Mouse (Mus musculus) embryonic facial prominence, embryonic 14.5 days (tissue): ENCODE measurements at regions not wholly inside any gene's neighbourhood (a gene's known extent, or its start where the extent isn't known, plus 50 kb on each side); places are given as distances from the start of the nearest gene placed in this dataset.
"Not testable (repeated sequence)": the region's sequence is repeated elsewhere in the genome, so short reads cannot be mapped to it uniquely, and the experiment has no call there.

ENCODE experiments used
- ATAC-seq: fragments of 200-750 bp; cut with Nextera tagmentation; 2 replicates; pipeline ENCODE4 v1.8.0; 2017; ENCODE audit warnings: low read depth, moderate number of reproducible peaks, moderate TSS enrichment
- DNase-seq: peaks from one replicate; pipeline ENCODE4 v3.0.0-alpha.2; 2015; ENCODE audit warnings: low spot score
- H3K27ac ChIP-seq: fragments of 300-500 bp; sonication (generic); replicated peaks from 2 replicates; pipeline ENCODE4 v1.5.1; 2014; ENCODE audit warnings: low read depth, mild to moderate bottlenecking, low read length, moderate library complexity
- H3K27me3 ChIP-seq: fragments of 300-500 bp; sonication (generic); replicated peaks from 2 replicates; pipeline ENCODE4 v1.6.1; 2014; ENCODE audit warnings: low read length; ENCODE audit not compliant: control insufficient read depth, insufficient read depth
- H3K36me3 ChIP-seq: fragments of 300-500 bp; sonication (generic); 2 replicates; pipeline ENCODE4 v1.6.1; 2014; ENCODE audit warnings: low read length, mixed read lengths; ENCODE audit not compliant: control insufficient read depth, insufficient read depth
- H3K4me1 ChIP-seq: fragments of 300-500 bp; sonication (generic); 2 replicates; pipeline ENCODE4 v1.6.1; 2014; ENCODE audit warnings: antibody characterized with exemption, low read length; ENCODE audit not compliant: control insufficient read depth, insufficient read depth
- H3K4me2 ChIP-seq: fragments of 300-500 bp; sonication (generic); 2 replicates; pipeline ENCODE4 v1.6.1; 2014; ENCODE audit warnings: low read depth, mild to moderate bottlenecking, low read length, moderate library complexity, mixed read lengths
- H3K4me3 ChIP-seq: fragments of 300-500 bp; sonication (generic); 2 replicates; pipeline ENCODE4 v1.5.1; 2014; ENCODE audit warnings: low read depth, mild to moderate bottlenecking, low read length
- H3K9ac ChIP-seq: fragments of 300-500 bp; sonication (generic); 2 replicates; pipeline ENCODE4 v1.6.1; 2014; ENCODE audit warnings: low read depth, mild to moderate bottlenecking, low read length, moderate library complexity, mixed read lengths
- H3K9me3 ChIP-seq: fragments of 300-500 bp; sonication (generic); 2 replicates; pipeline ENCODE4 v1.6.1; 2016; ENCODE audit warnings: low read length; ENCODE audit not compliant: control insufficient read depth
- WGBS: fragments of 180-500 bp; shearing (Covaris S2); extraction: QIAGEN DNeasy Blood & Tissue Kit; methylation state at CpG from one replicate; pipeline ENCODE4 v1.1.7; 2014; 5-methylcytosine and 5-hydroxymethylcytosine counted together

DNA sequence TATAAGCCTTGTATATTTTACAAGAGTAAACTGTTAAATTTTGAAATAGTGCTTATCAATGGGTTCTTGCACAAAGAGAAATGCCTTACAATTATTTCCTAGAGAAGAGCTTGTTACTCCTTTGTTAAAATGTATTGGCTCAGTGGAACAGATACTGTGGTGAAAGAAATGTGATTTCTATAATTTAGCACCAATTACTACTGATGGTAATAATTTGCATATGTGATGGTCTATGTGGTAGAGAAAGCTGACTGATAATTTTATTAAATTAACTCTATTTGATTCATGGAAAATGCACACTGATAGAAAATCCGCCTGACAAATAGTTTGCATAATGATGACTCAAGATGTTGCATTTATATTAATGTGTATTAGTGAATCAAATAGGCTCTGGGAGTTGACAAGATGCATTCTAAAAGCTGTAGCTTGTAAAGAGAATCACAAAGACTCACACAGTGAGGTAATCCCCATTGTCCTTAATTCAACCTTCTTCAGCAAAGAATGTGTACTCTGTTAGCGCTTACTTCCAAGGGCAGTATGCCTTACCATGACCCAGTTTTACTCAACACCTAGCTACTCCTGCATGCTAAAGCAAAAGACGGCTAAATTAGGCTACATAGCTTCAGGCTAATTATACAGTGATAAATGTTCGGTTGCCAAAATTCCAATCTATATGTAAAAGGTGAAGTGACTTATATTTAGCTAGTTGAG is 329.8 kb upstream of the Cenpq start:
- Histone ChIP-seq H3K36me3 (no peaks in the 10 kb centered on the region), H3K4me3 (no peak overlapping the region), H3K4me2 (no peak overlapping the region), H3K4me1 (no peaks in the 10 kb centered on the region), H3K9me3 (no peaks in the 10 kb centered on the region), H3K27me3 (no peaks in the 10 kb centered on the region), H3K9ac (no peak overlapping the region), H3K27ac (no peak overlapping the region)
- WGBS: 44% methylated on average over 4 of the region's 4 CpGs
- no peak for ATAC-seq
- DNase-seq: no peak

DNA sequence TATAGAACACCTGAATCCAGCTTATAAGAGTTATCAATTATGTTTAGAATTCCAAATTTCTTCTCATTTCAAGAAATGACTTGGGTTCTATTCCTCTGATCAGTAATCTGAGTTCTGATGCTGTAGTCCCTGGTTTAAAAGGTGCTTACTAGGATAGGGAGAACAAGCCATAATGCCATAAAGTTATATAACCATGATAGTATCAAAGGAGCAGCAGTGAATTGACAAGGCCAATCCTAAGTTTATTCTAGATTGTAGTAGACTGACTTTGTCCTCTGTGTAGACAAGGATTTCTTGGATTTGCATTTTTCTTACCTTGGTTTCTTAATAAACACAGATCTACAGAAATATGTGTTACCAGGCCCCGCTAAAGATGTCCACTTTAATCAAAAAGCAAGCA is 326.6 kb upstream of the Cenpq start:
- DNase-seq (no peak), ATAC-seq (no peak)
- 83% methylated on average over 1 of the region's 1 CpGs for WGBS
- Histone ChIP-seq H3K4me2 (no peak overlapping the region), H3K9ac (no peak overlapping the region), H3K4me1 (no peaks in the 10 kb centered on the region), H3K36me3 (no peaks in the 10 kb centered on the region), H3K9me3 (no peaks in the 10 kb centered on the region), H3K27ac (no peak overlapping the region), H3K4me3 (no peak overlapping the region), H3K27me3 (no peaks in the 10 kb centered on the region)

- H3K27ac ChIP-seq: no peak overlapping the region
- H3K27me3 ChIP-seq: no peaks in the 10 kb centered on the region
- no peak overlapping the region for H3K4me2 ChIP-seq
- WGBS: 59% methylated on average over 2 of the region's 2 CpGs
- H3K4me3 ChIP-seq: no peak overlapping the region
- H3K36me3 ChIP-seq: no peaks in the 10 kb centered on the region
- no peaks in the 10 kb centered on the region for H3K4me1 ChIP-seq
- ATAC-seq (no peak), DNase-seq (no peak)
- no peaks in the 10 kb centered on the region for H3K9me3 ChIP-seq
- no peak overlapping the region for H3K9ac ChIP-seq
These were observed 313.6 kb upstream of the Cenpq start for GRCm38 (mm10) chr17:41248406-41248805.

DNA sequence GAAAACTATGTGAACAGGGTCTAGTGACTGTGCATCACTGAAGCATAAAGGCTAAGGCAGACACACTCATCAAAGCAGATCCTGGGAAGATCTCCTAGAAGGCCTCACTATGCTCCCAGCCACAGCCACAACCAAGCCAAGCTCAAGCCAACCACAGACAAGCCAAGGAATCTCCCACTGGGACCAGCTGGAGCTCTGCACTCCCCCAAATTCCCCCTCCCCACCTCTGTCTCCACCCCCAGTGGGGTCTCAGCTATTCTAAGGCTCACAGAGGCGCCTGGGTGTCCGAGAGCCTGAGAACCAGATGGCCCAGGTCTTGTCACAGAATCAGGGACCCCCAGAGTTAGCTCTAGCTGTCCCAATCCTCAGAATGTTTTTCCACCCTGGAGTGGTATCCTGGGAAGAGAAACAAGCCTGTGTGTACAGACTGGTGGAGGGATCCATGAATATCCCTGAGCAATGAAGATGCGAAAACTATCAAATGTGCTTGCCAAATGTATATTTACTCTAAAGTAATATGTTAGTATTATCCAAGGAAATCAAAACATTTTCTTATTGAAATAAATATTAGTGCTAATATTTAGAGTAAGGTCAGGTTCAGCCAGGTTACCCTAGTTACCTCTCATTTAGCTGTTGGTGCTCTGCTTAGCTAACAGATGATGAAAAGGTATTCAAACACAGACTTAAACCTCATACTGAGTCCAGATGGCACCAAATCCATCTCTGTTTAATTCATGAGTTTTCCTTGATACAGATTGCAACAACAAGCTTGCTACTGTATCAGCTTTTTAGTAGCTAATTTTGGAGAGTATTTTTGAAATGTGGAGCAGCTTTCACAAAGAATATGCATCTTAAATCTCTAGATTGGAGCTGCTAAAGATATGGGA is 292.5 kb upstream of the Cenpq start:
- H3K36me3 ChIP-seq: no peaks in the 10 kb centered on the region
- no peaks in the 10 kb centered on the region for H3K27me3 ChIP-seq
- H3K9me3 ChIP-seq: no peaks in the 10 kb centered on the region
- H3K4me3 ChIP-seq: no peak overlapping the region
- DNase-seq: no peak
- no peak overlapping the region for H3K27ac ChIP-seq
- 70% methylated on average over 3 of the region's 3 CpGs for WGBS
- no peak overlapping the region for H3K9ac ChIP-seq
- ATAC-seq: no peak
- H3K4me1 ChIP-seq: no peaks in the 10 kb centered on the region
- H3K4me2 ChIP-seq: no peak overlapping the region

- H3K4me1 ChIP-seq: no peaks in the 10 kb centered on the region
- no peak overlapping the region for H3K27ac ChIP-seq
- H3K27me3 ChIP-seq: no peaks in the 10 kb centered on the region
- WGBS: 88% methylated on average over 1 of the region's 1 CpGs
- H3K36me3 ChIP-seq: no peaks in the 10 kb centered on the region
- H3K9me3 ChIP-seq: no peaks in the 10 kb centered on the region
- DNase-seq (no peak), ATAC-seq (no peak)
- H3K9ac ChIP-seq: no peak overlapping the region
- H3K4me2 ChIP-seq: no peak overlapping the region
- H3K4me3 ChIP-seq: no peak overlapping the region
These were observed 282.0 kb upstream of the Cenpq start for GRCm38 (mm10) chr17:41216816-41217215.

DNA sequence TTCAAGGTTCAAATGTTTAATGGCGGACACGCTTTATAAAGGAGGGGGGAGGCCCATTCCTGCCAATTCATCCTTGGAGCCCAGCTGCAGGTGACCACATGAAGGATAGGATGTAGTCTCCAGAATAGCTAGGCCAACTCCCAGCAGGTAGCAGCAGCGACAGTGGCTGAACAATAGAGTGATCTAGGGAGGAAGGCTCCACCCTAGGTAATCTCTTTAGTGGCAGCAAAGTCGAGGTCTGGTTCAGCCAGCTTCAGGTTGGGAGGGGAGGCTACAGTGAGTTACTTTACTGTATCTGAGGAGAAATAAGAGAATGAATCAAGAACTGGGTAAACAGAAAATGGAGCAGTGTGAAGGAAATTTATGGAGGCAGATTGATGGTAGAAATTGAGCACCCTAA is 264.6 kb upstream of the Cenpq start:
- not testable (repeated sequence) for H3K9me3 ChIP-seq, H3K4me2 ChIP-seq, H3K27ac ChIP-seq, H3K27me3 ChIP-seq, H3K36me3 ChIP-seq, H3K9ac ChIP-seq, DNase-seq, ATAC-seq, H3K4me1 ChIP-seq, H3K4me3 ChIP-seq
- 55% methylated on average over 4 of the region's 4 CpGs for WGBS

DNA sequence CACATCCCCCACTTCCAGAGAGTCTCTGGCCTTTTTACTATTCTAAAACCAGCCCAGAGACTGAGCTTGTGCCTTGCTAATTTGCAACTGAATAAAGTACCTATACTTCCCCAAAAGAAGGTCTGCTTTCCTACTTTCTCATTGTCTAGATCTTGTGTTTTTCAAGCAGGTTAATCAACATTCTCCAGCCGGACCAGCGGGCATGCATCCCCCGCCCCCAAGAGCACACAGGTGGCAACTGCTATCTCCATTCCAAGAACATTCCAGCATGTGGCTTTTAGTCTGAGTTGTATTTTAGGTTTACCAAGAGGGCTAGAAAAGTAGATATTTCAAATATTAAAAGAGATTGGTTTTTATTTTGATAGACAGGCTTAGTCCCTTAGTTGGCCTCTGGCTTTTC is 255.5 kb upstream of the Cenpq start:
- not testable (repeated sequence) for DNase-seq, H3K27ac ChIP-seq, H3K9me3 ChIP-seq, H3K36me3 ChIP-seq, H3K4me1 ChIP-seq, ATAC-seq, H3K4me3 ChIP-seq, H3K4me2 ChIP-seq, H3K9ac ChIP-seq, H3K27me3 ChIP-seq
- 75% methylated on average over 3 of the region's 3 CpGs for WGBS

GRCm38 (mm10) chr17:41186691-41187090 is 251.8 kb upstream of the Cenpq start:
- ATAC-seq: not testable (repeated sequence)
- WGBS: 81% methylated on average over 7 of the region's 7 CpGs

More at GRCm38 (mm10) chr17:41186691-41187090, 251.8 kb upstream of the Cenpq start:
- not testable (repeated sequence) for H3K4me1 ChIP-seq, H3K4me3 ChIP-seq, H3K4me2 ChIP-seq, DNase-seq, H3K36me3 ChIP-seq, H3K27ac ChIP-seq, H3K9ac ChIP-seq, H3K9me3 ChIP-seq, H3K27me3 ChIP-seq
